13 mouse cellular contexts compared by ENCODE assay signal in the genomic region with DNA sequence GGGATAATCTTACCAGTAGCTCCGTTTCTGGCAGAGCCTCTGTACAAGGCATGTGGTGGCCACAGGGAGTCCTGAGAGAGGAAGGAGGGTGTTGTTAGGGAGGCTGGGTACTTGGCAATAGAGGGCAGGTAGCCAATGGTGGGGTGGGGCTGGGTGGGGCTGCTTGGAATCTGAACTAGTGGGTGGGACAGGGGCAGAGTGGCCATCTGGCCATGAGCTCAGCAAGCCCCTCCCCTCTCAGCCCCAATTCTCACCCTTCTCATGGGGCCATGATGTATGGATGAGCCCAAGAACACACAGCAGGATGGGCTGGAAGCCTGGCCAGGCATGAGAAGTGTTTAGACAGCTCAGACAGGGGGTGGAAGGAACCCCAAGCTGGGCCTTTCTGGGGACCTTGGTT. TPM values are rescaled to one million over a fixed set of nuclear protein-coding genes. Genes with fewer than 3 reads are reported as not detected.
A peak's percentile ranks its signal among the peaks of the same experiment; 100 is the strongest.
DNase-seq lines count a peak whose midpoint lies in the region; ATAC-seq and TF ChIP-seq lines count a peak whose summit lies in the region.
"Had no signal": no experiment of that assay in that cellular context is flagged by ENCODE, and none has a peak within 500 bp of the region (broad histone marks: within the 10 kb centered on the region; RNA-seq: fewer than 3 reads in every experiment).

No protein-coding gene starts in this region.

- H3K4me2 ChIP-seq in liver, embryonic 15.5 days, result no peak overlapping the region
- no peak overlapping the region for H3K4me2 ChIP-seq in liver, embryonic 12.5 days
- H3K4me2 ChIP-seq in limb, embryonic 15.5 days, result no peak overlapping the region
- H3K4me2 ChIP-seq: embryonic facial prominence, embryonic 12.5 days; heart, embryonic 13.5 days; lung, embryonic 15.5 days had no signal

- H3K79me3 ChIP-seq in C2C12 (ENCODE audit: low read depth), result no peaks in the 10 kb centered on the region

- H3ac ChIP-seq in C2C12 (ENCODE audit: control insufficient read depth, insufficient read length, low read depth), result no peak overlapping the region

- H3K4me3 ChIP-seq in liver, embryonic 15.5 days (replicated peaks), result no peak overlapping the region
- no peak overlapping the region for H3K4me3 ChIP-seq in liver, embryonic 12.5 days
- no peak overlapping the region for H3K4me3 ChIP-seq in C2C12 (ENCODE audit: insufficient read depth, poor library complexity, severe bottlenecking)
- no peak overlapping the region for H3K4me3 ChIP-seq in limb, embryonic 15.5 days
- H3K4me3 ChIP-seq: embryonic facial prominence, embryonic 12.5 days; heart, embryonic 13.5 days; lung, embryonic 15.5 days had no signal

- 0 out of 2 replicates have a peak overlapping the region, but pooled peaks have one; percentile 73 for H3K27ac ChIP-seq in liver, embryonic 15.5 days (replicated peaks)
- H3K27ac ChIP-seq in liver, embryonic 12.5 days, result no peak overlapping the region
- H3K27ac ChIP-seq in limb, embryonic 15.5 days, result peak overlapping the region; percentile 38; the same call in 1 of the 2 replicates
- H3K27ac ChIP-seq: embryonic facial prominence, embryonic 12.5 days; heart, embryonic 13.5 days; lung, embryonic 15.5 days had no signal

- TF ChIP-seq CTCF in C2C12 (IDR thresholded peaks at IDR 0.05; ENCODE audit: control insufficient read depth, insufficient read depth, insufficient read length), result no peak

- H3K79me2 ChIP-seq in C2C12 (ENCODE audit: control insufficient read depth, insufficient read depth), result no peaks in the 10 kb centered on the region

- peaks cover 45% of the 10 kb centered on the region for H3K4me1 ChIP-seq in liver, embryonic 15.5 days (replicated peaks)
- peaks cover 45% of the 10 kb centered on the region for H3K4me1 ChIP-seq in liver, embryonic 12.5 days
- peaks cover 13% of the 10 kb centered on the region; the same call in 1 of the 2 replicates for H3K4me1 ChIP-seq in limb, embryonic 15.5 days
- H3K4me1 ChIP-seq: embryonic facial prominence, embryonic 12.5 days; lung, embryonic 15.5 days had no signal

- ATAC-seq in liver, embryonic 15.5 days (ENCODE audit: insufficient read depth), result no peak
- no peak for ATAC-seq in liver, embryonic 12.5 days
- no peak for ATAC-seq in limb, embryonic 15.5 days (ENCODE audit: insufficient number of reproducible peaks, low FRiP score, low TSS enrichment, low read depth)
- ATAC-seq: Patski had no signal

- 62% methylated on average over 1 of the region's 1 CpGs for WGBS in liver, embryonic 15.5 days (ENCODE audit: insufficient replicate concordance)
- 50% methylated on average over 1 of the region's 1 CpGs for WGBS in liver, embryonic 12.5 days (ENCODE audit: insufficient replicate concordance)
- WGBS in limb, embryonic 15.5 days, result 46% methylated on average over 1 of the region's 1 CpGs

- no peaks in the 10 kb centered on the region for H3K36me3 ChIP-seq in liver, embryonic 15.5 days (replicated peaks)
- no peaks in the 10 kb centered on the region for H3K36me3 ChIP-seq in liver, embryonic 12.5 days
- H3K36me3 ChIP-seq in C2C12 (ENCODE audit: control insufficient read depth, insufficient read depth), result no peaks in the 10 kb centered on the region
- no peaks in the 10 kb centered on the region for H3K36me3 ChIP-seq in limb, embryonic 15.5 days
- H3K36me3 ChIP-seq: embryonic facial prominence, embryonic 12.5 days; heart, embryonic 13.5 days; lung, embryonic 15.5 days had no signal

- DNase-seq in ZHBTc4 (ENCODE audit: low read depth, low spot score), result peak; percentile 40
- DNase-seq in retina, postnatal 1 day, result no peak
- DNase-seq in kidney, adult 18-20 months, result no peak
- no peak for DNase-seq in spleen, adult 12 weeks (ENCODE audit: low spot score)
- DNase-seq: cerebellum, adult 11 months had no signal

- H3K9me3 ChIP-seq in liver, embryonic 15.5 days (replicated peaks), result 0 out of 2 replicates have a peak, but pooled peaks cover 3% of the 10 kb centered on the region
- H3K9me3 ChIP-seq in liver, embryonic 12.5 days (replicated peaks), result peaks cover 16% of the 10 kb centered on the region
- H3K9me3 ChIP-seq in limb, embryonic 15.5 days, result no peaks in the 10 kb centered on the region
- H3K9me3 ChIP-seq: embryonic facial prominence, embryonic 12.5 days; lung, embryonic 15.5 days had no signal

- no peak overlapping the region for H3K9ac ChIP-seq in liver, embryonic 15.5 days
- no peak overlapping the region for H3K9ac ChIP-seq in liver, embryonic 12.5 days
- H3K9ac ChIP-seq in limb, embryonic 15.5 days, result no peak overlapping the region
- H3K9ac ChIP-seq: embryonic facial prominence, embryonic 12.5 days; heart, embryonic 13.5 days; lung, embryonic 15.5 days had no signal

- H3K27me3 ChIP-seq in liver, embryonic 15.5 days, result no peaks in the 10 kb centered on the region
- H3K27me3 ChIP-seq in liver, embryonic 12.5 days (replicated peaks), result no peaks in the 10 kb centered on the region
- no peaks in the 10 kb centered on the region for H3K27me3 ChIP-seq in C2C12 (ENCODE audit: control insufficient read depth, insufficient read depth, insufficient read length)
- H3K27me3 ChIP-seq in limb, embryonic 15.5 days, result no peaks in the 10 kb centered on the region
- H3K27me3 ChIP-seq: embryonic facial prominence, embryonic 12.5 days; heart, embryonic 13.5 days; lung, embryonic 15.5 days; Patski had no signal

TF ChIP-seq in C2C12, 6 proteins besides CTCF, POLR2A, EP300 and RAD21:
- TF ChIP-seq MAX (IDR thresholded peaks at IDR 0.05) (peak; percentile 25), MYOD1 (IDR thresholded peaks at IDR 0.05; ENCODE audit: control insufficient read depth, insufficient read length, low read depth) (no peak)

RNA-seq across cellular contexts. Expression of a gene that starts 9.9 kb away (rescaled TPM):
- polyA plus RNA-seq in liver, embryonic 15.5 days (2015; fragmentation: Nextera tagmentation; extraction: Ambion mirVana), result 0.76 and 0.81 TPM in 2 replicates
- polyA plus RNA-seq in liver, embryonic 12.5 days (2016; fragmentation: Nextera tagmentation; extraction: Ambion mirVana), result 0.89 and 1.3 TPM in 2 replicates
- 0.61 TPM for polyA plus RNA-seq in C2C12 (2012; fragmentation: generic; extraction: Trizol)
- polyA plus RNA-seq in limb, embryonic 15.5 days (2015; fragmentation: Nextera tagmentation; extraction: Ambion mirVana), result 1.5 and 1.7 TPM in 2 replicates

RNA-seq across cellular contexts. Expression of a gene that starts 17.8 kb away (rescaled TPM):
- polyA plus RNA-seq in liver, embryonic 15.5 days (2015; fragmentation: Nextera tagmentation; extraction: Ambion mirVana), result 48.9 and 52.9 TPM in 2 replicates
- polyA plus RNA-seq in liver, embryonic 12.5 days (2016; fragmentation: Nextera tagmentation; extraction: Ambion mirVana), result 83.0 and 84.9 TPM in 2 replicates
- 73.7 TPM for polyA plus RNA-seq in C2C12 (2012; fragmentation: generic; extraction: Trizol)
- polyA plus RNA-seq in limb, embryonic 15.5 days (2015; fragmentation: Nextera tagmentation; extraction: Ambion mirVana), result 117 TPM in 2 replicates

RNA-seq across cellular contexts. Expression of a gene that starts 18.1 kb away (rescaled TPM):
- 387 and 487 TPM in 2 replicates for polyA plus RNA-seq in liver, embryonic 15.5 days (2015; fragmentation: Nextera tagmentation; extraction: Ambion mirVana)
- polyA plus RNA-seq in liver, embryonic 12.5 days (2016; fragmentation: Nextera tagmentation; extraction: Ambion mirVana), result 995 and 1,050 TPM in 2 replicates
- 1,492 TPM for polyA plus RNA-seq in C2C12 (2012; fragmentation: generic; extraction: Trizol)
- 906 and 974 TPM in 2 replicates for polyA plus RNA-seq in limb, embryonic 15.5 days (2015; fragmentation: Nextera tagmentation; extraction: Ambion mirVana)

RNA-seq across cellular contexts. Expression of a gene that starts 55.6 kb away (rescaled TPM):
- polyA plus RNA-seq in liver, embryonic 15.5 days (2015; fragmentation: Nextera tagmentation; extraction: Ambion mirVana), result 0.10 and 0.14 TPM in 2 replicates
- 0.12 and 0.13 TPM in 2 replicates for polyA plus RNA-seq in liver, embryonic 12.5 days (2016; fragmentation: Nextera tagmentation; extraction: Ambion mirVana)
- polyA plus RNA-seq in C2C12 (2012; fragmentation: generic; extraction: Trizol), result not detected
- polyA plus RNA-seq in limb, embryonic 15.5 days (2015; fragmentation: Nextera tagmentation; extraction: Ambion mirVana), result 8.5 and 10.6 TPM in 2 replicates

RNA-seq across cellular contexts. Expression of a gene that starts 59.9 kb away (rescaled TPM):
- 1.1 TPM in 2 replicates for polyA plus RNA-seq in liver, embryonic 15.5 days (2015; fragmentation: Nextera tagmentation; extraction: Ambion mirVana)
- polyA plus RNA-seq in liver, embryonic 12.5 days (2016; fragmentation: Nextera tagmentation; extraction: Ambion mirVana), result 2.1 and 2.4 TPM in 2 replicates
- polyA plus RNA-seq in C2C12 (2012; fragmentation: generic; extraction: Trizol), result 0.74 TPM
- 0.92 and 1.1 TPM in 2 replicates for polyA plus RNA-seq in limb, embryonic 15.5 days (2015; fragmentation: Nextera tagmentation; extraction: Ambion mirVana)
